Mouse (Mus musculus): Measurements from ENCODE around the gene Mtfr2. TPM values are rescaled to one million over a fixed set of nuclear protein-coding genes. Genes with fewer than 3 reads are reported as not detected.
A peak's percentile ranks its signal among the peaks of the same experiment; 100 is the strongest.

The Mtfr2 gene
- total RNA-seq, 2 experiments from 2014 or later = 0.38 to 0.40 TPM

DNA sequence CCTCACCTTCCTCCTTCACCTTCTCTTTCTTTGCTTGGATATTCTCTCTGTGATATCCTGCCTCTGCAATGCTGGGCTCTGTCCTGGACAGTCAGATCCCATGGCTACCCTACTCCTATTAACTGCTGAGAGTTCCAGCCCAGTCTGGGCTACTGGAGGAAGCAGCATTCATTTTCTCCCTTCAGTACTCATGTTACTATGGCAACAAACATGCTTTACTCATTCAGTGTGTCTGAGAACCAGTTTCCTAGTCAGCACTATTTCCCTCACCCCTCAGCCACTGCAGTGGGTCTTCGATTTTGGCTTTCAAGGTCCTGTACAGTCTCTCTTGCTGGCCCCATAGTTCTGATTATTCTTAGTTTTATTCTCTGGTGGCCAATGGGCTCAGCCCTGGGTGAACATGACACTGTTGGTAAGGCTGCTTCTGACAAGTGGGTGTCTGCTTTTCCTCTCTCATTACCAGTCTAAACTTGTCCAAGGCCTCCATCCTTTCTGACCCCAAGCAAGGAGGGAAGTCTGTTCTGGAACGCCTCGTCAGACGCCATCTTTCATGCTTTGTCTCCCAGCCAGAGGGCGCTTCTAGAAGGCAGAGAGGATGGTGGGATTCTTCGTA lies 35.3 kb downstream of the Mtfr2 start:
- Histone ChIP-seq H3K27ac (no peak overlapping the region), H3K4me3 (no peak overlapping the region)
- no peak for DNase-seq (ENCODE audit: extremely low spot score in 1 of 2, low spot score in 2 of 2)
- no peak for TF ChIP-seq CTCF (IDR thresholded peaks at IDR 0.05)
- intact Hi-C loops (cut with DNase I) = no loop called here

- no peak for TF ChIP-seq CTCF (IDR thresholded peaks at IDR 0.05)
- no peak for DNase-seq (ENCODE audit: extremely low spot score in 1 of 2, low spot score in 2 of 2)
- intact Hi-C loops (cut with DNase I) = no loop called here
- Histone ChIP-seq H3K4me3 (no peak overlapping the region), H3K27ac (no peak overlapping the region)
Measured at GRCm38 (mm10) chr10:20390568-20390967, 43.0 kb downstream of the Mtfr2 start.

- TF ChIP-seq CTCF (IDR thresholded peaks at IDR 0.05) = no peak
- no peak overlapping the region for H3K27ac ChIP-seq
- H3K4me3 ChIP-seq = no peak overlapping the region
- intact Hi-C loops (cut with DNase I) = no loop called here
- DNase-seq (ENCODE audit: extremely low spot score in 1 of 2, low spot score in 2 of 2) = no peak
Measured at GRCm38 (mm10) chr10:20394815-20395214, 47.2 kb downstream of the Mtfr2 start.

- TF ChIP-seq CTCF (IDR thresholded peaks at IDR 0.05) = no peak
- DNase-seq (ENCODE audit: extremely low spot score in 1 of 2, low spot score in 2 of 2) = no peak
- Histone ChIP-seq H3K27ac (no peak overlapping the region), H3K4me3 (no peak overlapping the region)
- intact Hi-C loops (cut with DNase I) = no loop called here
Measured at GRCm38 (mm10) chr10:20395778-20396177, 48.2 kb downstream of the Mtfr2 start.

DNA sequence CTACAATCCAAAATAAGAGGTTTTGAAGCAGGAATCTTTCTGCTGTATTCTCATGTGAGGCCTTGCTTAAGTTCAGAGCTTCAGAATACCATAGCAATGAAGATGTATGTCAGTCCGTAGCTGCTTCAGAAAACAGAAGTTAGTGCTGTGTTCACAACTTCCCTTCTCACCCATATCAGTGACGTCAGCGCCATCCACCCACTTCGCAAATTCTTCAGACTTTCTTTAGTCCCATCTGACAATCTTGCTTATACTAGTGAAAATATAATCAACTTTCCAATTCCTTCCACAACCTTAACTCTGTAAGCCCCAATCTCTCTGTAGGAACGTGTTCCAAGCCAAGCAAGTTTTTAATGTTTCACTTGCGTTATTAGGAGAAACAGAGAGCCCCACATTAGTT lies 50.7 kb downstream of the Mtfr2 start:
- no peak for DNase-seq (ENCODE audit: extremely low spot score in 1 of 2, low spot score in 2 of 2)
- intact Hi-C loops (cut with DNase I) = no loop called here
- H3K4me3 ChIP-seq = no peak overlapping the region
- no peak overlapping the region for H3K27ac ChIP-seq
- no peak for TF ChIP-seq CTCF (IDR thresholded peaks at IDR 0.05)

- intact Hi-C loops (cut with DNase I) = no loop called here
- DNase-seq (ENCODE audit: extremely low spot score in 1 of 2, low spot score in 2 of 2) = no peak
- TF ChIP-seq CTCF (IDR thresholded peaks at IDR 0.05) = no peak
- Histone ChIP-seq H3K27ac (no peak overlapping the region), H3K4me3 (no peak overlapping the region)
Measured at GRCm38 (mm10) chr10:20398641-20399390, 51.2 kb downstream of the Mtfr2 start.

GRCm38 (mm10) chr10:20400406-20400805 lies 52.8 kb downstream of the Mtfr2 start:
- intact Hi-C loops (cut with DNase I) = no loop called here

GRCm38 (mm10) chr10:20402941-20403340 lies 55.4 kb downstream of the Mtfr2 start:
- intact Hi-C loops (cut with DNase I) = no loop called here
- DNase-seq (ENCODE audit: extremely low spot score in 1 of 2, low spot score in 2 of 2) = no peak
- no peak for TF ChIP-seq CTCF (IDR thresholded peaks at IDR 0.05)
- Histone ChIP-seq H3K27ac (no peak overlapping the region), H3K4me3 (no peak overlapping the region)

More at GRCm38 (mm10) chr10:20400406-20400805, 52.8 kb downstream of the Mtfr2 start:
- TF ChIP-seq CTCF (IDR thresholded peaks at IDR 0.05) = no peak
- DNase-seq (ENCODE audit: extremely low spot score in 1 of 2, low spot score in 2 of 2) = no peak
- Histone ChIP-seq H3K4me3 (no peak overlapping the region), H3K27ac (no peak overlapping the region)

DNA sequence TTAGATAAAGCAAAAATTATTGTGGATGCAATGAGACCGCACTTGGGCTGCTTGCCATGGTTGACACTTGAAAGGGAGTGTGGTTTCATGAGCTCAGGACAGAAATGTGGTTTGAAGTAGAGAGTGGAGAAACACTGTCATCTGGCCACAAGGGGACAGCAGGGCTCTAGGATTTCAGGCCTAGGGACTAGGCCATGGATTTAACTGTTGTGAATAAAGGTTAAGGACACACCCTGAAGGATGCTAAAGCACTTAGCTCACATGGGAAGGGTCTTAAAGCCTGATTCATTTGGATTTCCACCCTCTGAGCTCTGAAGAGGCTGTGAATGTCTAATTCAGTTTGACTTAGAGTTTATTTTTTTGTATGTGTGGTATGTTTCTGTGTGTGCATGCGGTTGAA lies 57.9 kb downstream of the Mtfr2 start:
- peak; percentile 81 for TF ChIP-seq CTCF (IDR thresholded peaks at IDR 0.05)
- peak in 1 of 2 experiments; percentile 28 for DNase-seq (ENCODE audit: extremely low spot score in 1 of 2, low spot score in 2 of 2)
- H3K27ac ChIP-seq = no peak overlapping the region
- intact Hi-C loops (cut with DNase I) = loop anchor here (2.0 to 5.0 kb wide), 2 partner anchors 522 to 543 kb away; no protein-coding TSS in a partner anchor
- H3K4me3 ChIP-seq = no peak overlapping the region

GRCm38 (mm10) chr10:20408336-20408735 lies 60.8 kb downstream of the Mtfr2 start:
- H3K4me3 ChIP-seq = no peak overlapping the region
- DNase-seq (ENCODE audit: extremely low spot score in 1 of 2, low spot score in 2 of 2) = no peak
- TF ChIP-seq CTCF (IDR thresholded peaks at IDR 0.05) = no peak
- no peak overlapping the region for H3K27ac ChIP-seq
- intact Hi-C loops (cut with DNase I) = loop anchor here (5.0 kb wide), 1 partner anchor 519 kb away; no protein-coding TSS in a partner anchor

- DNase-seq (ENCODE audit: extremely low spot score in 1 of 2, low spot score in 2 of 2) = no peak
- H3K4me3 ChIP-seq = no peak overlapping the region
- H3K27ac ChIP-seq = no peak overlapping the region
- no peak for TF ChIP-seq CTCF (IDR thresholded peaks at IDR 0.05)
- intact Hi-C loops (cut with DNase I) = loop anchor here (5.0 kb wide), 1 partner anchor 518 kb away; no protein-coding TSS in a partner anchor
Measured at GRCm38 (mm10) chr10:20409181-20409580, 61.6 kb downstream of the Mtfr2 start.

Other genes with a start within 250 kb of the Mtfr2 start
- gene Map7, start 199.3 kb upstream of the Mtfr2 start, total RNA-seq (2021) = 100 to 1,000 TPM; 102 to 118 TPM
- 100 to 1,000 TPM; 116 to 131 TPM for gene Bclaf1, start 35.3 kb upstream of the Mtfr2 start, total RNA-seq (2021)

Data from left cerebral cortex, adult 2 months (tissue).